Mouse (Mus musculus) CH12.LX (cell line): ENCODE results near the gene Gm21964. TPM values are rescaled to one million over a fixed set of nuclear protein-coding genes. Genes with fewer than 3 reads are reported as not detected.

Source experiments
- DNase-seq: peaks from one replicate; pipeline ENCODE4 v3.0.0-alpha.2; 2013; ENCODE audit errors: extremely low read depth
- H3K27ac ChIP-seq: 2 replicates; pipeline ENCODE4 v1.5.1; 2012; ENCODE audit warnings: low read depth, mild to moderate bottlenecking, control low read depth, moderate library complexity; ENCODE audit not compliant: insufficient read depth
- H3K27me3 ChIP-seq: replicated peaks from 2 replicates; pipeline ENCODE3; 2012; ENCODE audit warnings: inconsistent platforms
- H3K36me3 ChIP-seq, 2 experiments: replicated peaks in 1 of 2; 2 replicates each; pipeline versions ENCODE3 to v1.6.1; 2012; ENCODE audit warnings: inconsistent platforms in 1 of 2, low read length in 1 of 2, mild to moderate bottlenecking in 1 of 2, mixed read lengths in 1 of 2, moderate library complexity in 1 of 2; ENCODE audit not compliant: control insufficient read depth in 1 of 2, insufficient read depth in 1 of 2
- H3K4me1 ChIP-seq, 2 experiments: 2 replicates each; pipeline ENCODE4 v1.6.1; 2012; ENCODE audit warnings: inconsistent platforms in 1 of 2, moderate library complexity in 1 of 2; ENCODE audit not compliant: insufficient read depth in 2 of 2, control insufficient read depth in 1 of 2
- H3K4me2 ChIP-seq: 2 replicates; pipeline ENCODE4 v1.6.1; 2012; ENCODE audit warnings: low read depth, mild to moderate bottlenecking, control low read depth; ENCODE audit not compliant: poor library complexity, insufficient read depth, severe bottlenecking
- H3K4me3 ChIP-seq, 3 experiments: fragments of 150-350 bp in 1 of 3; sonication (generic) in 1 of 3; replicated peaks in 1 of 3; 2 replicates each; pipeline versions ENCODE3 to v1.5.1; 2011 to 2012; ENCODE audit warnings: low read depth in 2 of 3, low read length in 2 of 3, mild to moderate bottlenecking in 2 of 3, moderate library complexity in 2 of 3, control low read depth in 1 of 3, improper control_type of control experiment in 1 of 3, inconsistent platforms in 1 of 3, mixed read lengths in 1 of 3; ENCODE audit not compliant: poor library complexity in 1 of 3
- H3K79me2 ChIP-seq: replicated peaks from 2 replicates; pipeline ENCODE4 v1.6.1; 2012; ENCODE audit warnings: mild to moderate bottlenecking, moderate library complexity; ENCODE audit not compliant: control insufficient read depth, poor library complexity, insufficient read depth, severe bottlenecking; ENCODE audit errors: extremely low read depth
- H3K9ac ChIP-seq: 2 replicates; pipeline ENCODE4 v1.6.1; 2012; ENCODE audit warnings: low read depth, mild to moderate bottlenecking, control low read depth, moderate library complexity; ENCODE audit not compliant: insufficient read depth
- H3K9me3 ChIP-seq: replicated peaks from 2 replicates; pipeline ENCODE3; 2012; ENCODE audit warnings: low read length, inconsistent platforms, mixed read lengths
- E2F4 ChIP-seq: IDR thresholded peaks from 2 replicates; pipeline ENCODE4 v1.6.1; 2011; ENCODE audit warnings: low read depth, low read length, improper control_type of control experiment; ENCODE audit not compliant: insufficient replicate concordance
- ELF1 ChIP-seq: IDR thresholded peaks from 2 replicates; pipeline ENCODE4 v1.6.1; 2014; ENCODE audit warnings: low read depth, mild to moderate bottlenecking, inconsistent platforms, low read length, improper control_type of control experiment
- EP300 ChIP-seq: IDR thresholded peaks from 2 replicates; pipeline ENCODE4 v1.6.1; 2011; ENCODE audit warnings: low read length, improper control_type of control experiment
- ETS1 ChIP-seq: conservative IDR thresholded peaks from 2 replicates; pipeline ENCODE4 v1.6.1; 2012; ENCODE audit warnings: low read depth, mild to moderate bottlenecking, inconsistent platforms, low read length, improper control_type of control experiment, moderate library complexity
- IRF4 ChIP-seq: IDR thresholded peaks from 2 replicates; pipeline ENCODE4 v1.6.1; 2014; ENCODE audit warnings: low read depth, mild to moderate bottlenecking, inconsistent platforms, low read length, improper control_type of control experiment
- JUND ChIP-seq: conservative IDR thresholded peaks from 2 replicates; pipeline ENCODE4 v1.6.1; 2011; ENCODE audit warnings: low read depth, low read length, improper control_type of control experiment
- MAX ChIP-seq: IDR thresholded peaks from 2 replicates; pipeline ENCODE4 v1.6.1; 2011; ENCODE audit warnings: low read length, improper control_type of control experiment
- MAZ ChIP-seq: IDR thresholded peaks from 2 replicates; pipeline ENCODE4 v1.6.1; 2012; ENCODE audit warnings: low read depth, mild to moderate bottlenecking, inconsistent platforms, low read length, improper control_type of control experiment, moderate library complexity
- MEF2A ChIP-seq: IDR thresholded peaks from 2 replicates; pipeline ENCODE4 v1.6.1; 2014; ENCODE audit warnings: low read depth, mild to moderate bottlenecking, inconsistent platforms, low read length, improper control_type of control experiment, borderline replicate concordance
- MXI1 ChIP-seq: IDR thresholded peaks from 2 replicates; pipeline ENCODE4 v1.6.1; 2011; ENCODE audit warnings: mild to moderate bottlenecking, low read depth, low read length, improper control_type of control experiment
- NELFE ChIP-seq: IDR thresholded peaks from 2 replicates; pipeline ENCODE4 v1.6.1; 2011; ENCODE audit warnings: low read depth, low read length, improper control_type of control experiment
- PAX5 ChIP-seq: IDR thresholded peaks from 2 replicates; pipeline ENCODE4 v1.6.1; 2012; ENCODE audit warnings: low read length, inconsistent platforms, mixed read lengths
- POLR2AphosphoS2 ChIP-seq: IDR thresholded peaks from 2 replicates; pipeline ENCODE4 v1.6.1; 2011; ENCODE audit warnings: low read depth, low read length, improper control_type of control experiment
- RCOR1 ChIP-seq: conservative IDR thresholded peaks from 2 replicates; pipeline ENCODE4 v1.6.1; 2012; ENCODE audit warnings: low read depth, mild to moderate bottlenecking, inconsistent platforms, low read length, improper control_type of control experiment
- SIN3A ChIP-seq: IDR thresholded peaks from 2 replicates; pipeline ENCODE4 v1.6.1; 2012; ENCODE audit warnings: low read length, improper control_type of control experiment, inconsistent platforms
- SMC3 ChIP-seq: IDR thresholded peaks from 2 replicates; pipeline ENCODE4 v1.6.1; 2011; ENCODE audit warnings: low read depth, low read length, improper control_type of control experiment
- TBP ChIP-seq: conservative IDR thresholded peaks from 2 replicates; pipeline ENCODE4 v1.6.1; 2011; ENCODE audit warnings: low read depth, low read length, improper control_type of control experiment
- TCF12 ChIP-seq: IDR thresholded peaks from 2 replicates; pipeline ENCODE4 v1.6.1; 2014; ENCODE audit warnings: low read depth, mild to moderate bottlenecking, inconsistent platforms, low read length, improper control_type of control experiment
- UBTF ChIP-seq: IDR thresholded peaks from 2 replicates; pipeline ENCODE4 v1.6.1; 2012; ENCODE audit warnings: low read depth, mild to moderate bottlenecking, inconsistent platforms, low read length, improper control_type of control experiment, moderate library complexity
- USF2 ChIP-seq: conservative IDR thresholded peaks from 2 replicates; pipeline ENCODE4 v1.6.1; 2011; ENCODE audit warnings: low read depth, low read length, improper control_type of control experiment
- ZC3H11A ChIP-seq: IDR thresholded peaks from 2 replicates; pipeline ENCODE4 v1.6.1; 2012; ENCODE audit warnings: low read depth, mild to moderate bottlenecking, inconsistent platforms, low read length, improper control_type of control experiment
- ZKSCAN1 ChIP-seq: IDR thresholded peaks from 2 replicates; pipeline ENCODE4 v1.6.1; 2012; ENCODE audit warnings: low read depth, inconsistent platforms, low read length, improper control_type of control experiment, borderline replicate concordance
- ZMIZ1 ChIP-seq: IDR thresholded peaks from 2 replicates; pipeline ENCODE4 v1.6.1; 2012; ENCODE audit warnings: low read depth, mild to moderate bottlenecking, inconsistent platforms, low read length, improper control_type of control experiment
- dilution Hi-C: fragments of 300-500 bp; cut with MboI; formaldehyde crosslinking; loops from 2 replicates; pipeline ENCODE4 v1.14.3; 2020; ENCODE audit warnings: low sequenced_read_pairs; ENCODE audit not compliant: extremely low pct_unique_long_range_greater_than_20kb, extremely low pct_ligation_motif_present
- in situ Hi-C: fragments of 300-500 bp; cut with MboI; formaldehyde crosslinking; loops from 3 replicates; pipeline ENCODE4 v1.14.3; 2019; ENCODE audit warnings: low sequenced_read_pairs, low pct_ligation_motif_present, low pct_unique_long_range_greater_than_20kb, mixed read lengths
- polyA plus RNA-seq: library from polyadenylated mRNA; unstranded; fragments of >175 nt; gene quantifications from 2 replicates; pipeline ENCODE4 v1.2.1, GENCODE M21; 2012; ENCODE audit warnings: low read depth; ENCODE audit not compliant: insufficient read length
- total RNA-seq, 2 experiments: library from RNA; depleted of rRNA; stranded (reverse); fragments of 300-350 nt in 1 of 2; fragments of >200 nt in 1 of 2; gene quantifications; 2 replicates each; pipeline ENCODE4 v1.2.3; 2012 to 2014

Gene Gm21964
- total and polyA plus RNA-seq, 3 experiments = not detected

- H3K4me3 ChIP-seq = no peak overlapping the region
- H3K4me1 ChIP-seq = no peaks in the 10 kb centered on the region
- H3K27ac ChIP-seq = no peak overlapping the region
- dilution Hi-C loops (no loop called here), in situ Hi-C loops (no loop called here)
- no peak overlapping the region for H3K9ac ChIP-seq
- peaks cover 0 to 8% of the 10 kb centered on the region in 2 experiments for H3K36me3 ChIP-seq
- no peak for DNase-seq
- peaks cover 4% of the 10 kb centered on the region for H3K27me3 ChIP-seq
- H3K9me3 ChIP-seq = peaks cover 5% of the 10 kb centered on the region
- no peaks in the 10 kb centered on the region for H3K79me2 ChIP-seq
- no peak for TF ChIP-seq MXI1
- TF ChIP-seq TCF12 = no peak
- TF ChIP-seq ELF1 = no peak
- TF ChIP-seq ETS1 = no peak
- no peak for TF ChIP-seq E2F4
- TF ChIP-seq POLR2AphosphoS2 = no peak
- no peak for TF ChIP-seq NELFE
- no peak for TF ChIP-seq RCOR1
- no peak for TF ChIP-seq JUND
- no peak for TF ChIP-seq ZMIZ1
- no peak overlapping the region for H3K4me2 ChIP-seq
Observed at GRCm38 (mm10) chr8:110082416-110083105, 18.4 kb upstream of the Gm21964 start.

GRCm38 (mm10) chr8:110091869-110092268, 9.1 kb upstream of the Gm21964 start:
- no peak for DNase-seq
- in situ Hi-C loops (no loop called here), dilution Hi-C loops (no loop called here)
- H3K9ac ChIP-seq = no peak overlapping the region
- no peak overlapping the region for H3K4me2 ChIP-seq
- H3K27me3 ChIP-seq = peaks cover 7% of the 10 kb centered on the region
- H3K4me1 ChIP-seq = peaks cover 2 to 4% of the 10 kb centered on the region in 2 experiments; a peak in 1 of 4 replicates
- peaks cover 0 to 15% of the 10 kb centered on the region in 2 experiments for H3K36me3 ChIP-seq
- TF ChIP-seq USF2 (no peak), UBTF (no peak), IRF4 (no peak), POLR2AphosphoS2 (no peak), PAX5 (no peak), SIN3A (no peak), MAX (no peak), TBP (no peak), ZKSCAN1 (no peak), MEF2A (no peak), EP300 (no peak), SMC3 (no peak), MAZ (no peak), ZC3H11A (no peak)
- H3K79me2 ChIP-seq = no peaks in the 10 kb centered on the region
- no peak overlapping the region for H3K4me3 ChIP-seq
- H3K27ac ChIP-seq = no peak overlapping the region
- H3K9me3 ChIP-seq = peaks cover under 1% of the 10 kb centered on the region
